Mouse (Mus musculus) kidney, adult 2 months (tissue): Measurements from ENCODE around the gene Fam83f. TPM values are rescaled to one million over a fixed set of nuclear protein-coding genes. Genes with fewer than 3 reads are reported as not detected.

Experiments used
- DNase-seq: peaks from one replicate; pipeline ENCODE4 v3.0.0; 2021
- H3K27ac ChIP-seq: fragments of 200-500 bp; 2 replicates; pipeline ENCODE4 v1.5.1; 2012; ENCODE audit warnings: low read depth, low read length, control low read depth, inconsistent platforms; ENCODE audit not compliant: insufficient read depth
- H3K27me3 ChIP-seq: fragments of 200-500 bp; replicated peaks from 2 replicates; pipeline ENCODE4 v1.6.1; 2012; ENCODE audit warnings: mild to moderate bottlenecking, moderate library complexity, low read length, inconsistent platforms; ENCODE audit not compliant: control insufficient read depth, insufficient read depth
- H3K36me3 ChIP-seq: fragments of 200-500 bp; 2 replicates; pipeline ENCODE4 v1.6.1; 2012; ENCODE audit warnings: mild to moderate bottlenecking, moderate library complexity, low read length, inconsistent platforms; ENCODE audit not compliant: control insufficient read depth, insufficient read depth
- H3K4me1 ChIP-seq: fragments of 200-500 bp; 2 replicates; pipeline ENCODE4 v1.6.1; 2011; ENCODE audit warnings: low read length; ENCODE audit not compliant: control insufficient read depth, insufficient read depth
- H3K4me3 ChIP-seq: fragments of 200-500 bp; 2 replicates; pipeline ENCODE4 v1.5.1; 2011; ENCODE audit warnings: mild to moderate bottlenecking, low read depth, low read length, control low read depth; ENCODE audit not compliant: insufficient read depth
- CTCF ChIP-seq: fragments of 200-500 bp; conservative IDR thresholded peaks from 2 replicates; pipeline ENCODE4 v1.5.1; 2011; ENCODE audit warnings: low read depth, mild to moderate bottlenecking, control low read depth, low read length, moderate library complexity, mixed read lengths; ENCODE audit not compliant: insufficient read depth, insufficient read length
- POLR2A ChIP-seq: fragments of 200-500 bp; IDR thresholded peaks from one replicate; pipeline ENCODE4 v1.6.1; 2011; ENCODE audit warnings: low read depth, low read length, control low read depth
- WGBS: fragments of 180-500 bp; shearing (Covaris S2); methylation state at CpG from one replicate; pipeline ENCODE4 v1.1.7; 2018; 5-methylcytosine and 5-hydroxymethylcytosine counted together
- polyA plus RNA-seq: library from polyadenylated mRNA; depleted of rRNA; stranded (reverse); fragments of >200 nt; gene quantifications from 2 replicates; pipeline ENCODE4 v1.2.3, GENCODE M21; 2012; rRNA removed

Fam83f gene
- 2.8 and 3.1 TPM in 2 replicates for polyA plus RNA-seq

- H3K4me3 ChIP-seq: peak within 1 kb of the TSS; percentile 34
- H3K4me1 ChIP-seq: no peaks in the 10 kb centered on the region
- no peak within 1 kb of the TSS for H3K27ac ChIP-seq
- peak; percentile 65 for DNase-seq
- 9% methylated on average over 85 of the region's 85 CpGs for WGBS
- H3K27me3 ChIP-seq: no peaks in the 10 kb centered on the region
- H3K36me3 ChIP-seq: no peaks in the 10 kb centered on the region
- TF ChIP-seq CTCF (no peak), POLR2A (no peak)
Measured at GRCm38 (mm10) chr15:80671295-80672252, at the start of gene Fam83f. Gene Fam83f, plus strand, starts transcription at chr15:80671847.

- H3K27me3 ChIP-seq: no peaks in the 10 kb centered on the region
- 78% methylated on average over 8 of the region's 8 CpGs for WGBS
- no peak for DNase-seq
- H3K4me3 ChIP-seq: no peak overlapping the region
- H3K27ac ChIP-seq: no peak overlapping the region
- H3K4me1 ChIP-seq: peaks cover 3% of the 10 kb centered on the region; the same call in 1 of the 2 replicates
- TF ChIP-seq CTCF (no peak), POLR2A (no peak)
- H3K36me3 ChIP-seq: no peaks in the 10 kb centered on the region
Measured at GRCm38 (mm10) chr15:80623171-80623837, 48.3 kb upstream of the Fam83f start.

- TF ChIP-seq POLR2A (no peak), CTCF (no peak)
- H3K4me1 ChIP-seq: no peaks in the 10 kb centered on the region
- no peak for DNase-seq
- H3K27ac ChIP-seq: no peak overlapping the region
- no peaks in the 10 kb centered on the region for H3K27me3 ChIP-seq
- WGBS: 59% methylated on average over 6 of the region's 6 CpGs
- no peak overlapping the region for H3K4me3 ChIP-seq
- H3K36me3 ChIP-seq: no peaks in the 10 kb centered on the region
Measured at GRCm38 (mm10) chr15:80626472-80626871, 45.2 kb upstream of the Fam83f start.

- Histone ChIP-seq H3K36me3 (no peaks in the 10 kb centered on the region), H3K27ac (no peak overlapping the region), H3K4me3 (no peak overlapping the region), H3K4me1 (no peaks in the 10 kb centered on the region), H3K27me3 (no peaks in the 10 kb centered on the region)
- no peak for TF ChIP-seq CTCF
- no peak for TF ChIP-seq POLR2A
- DNase-seq: no peak
- WGBS: 65% methylated on average over 7 of the region's 7 CpGs
Measured at GRCm38 (mm10) chr15:80630147-80630546, 41.5 kb upstream of the Fam83f start.

GRCm38 (mm10) chr15:80630711-80631110 is 40.9 kb upstream of the Fam83f start:
- DNase-seq: no peak
- no peak overlapping the region for H3K4me3 ChIP-seq
- H3K36me3 ChIP-seq: no peaks in the 10 kb centered on the region
- no peaks in the 10 kb centered on the region for H3K27me3 ChIP-seq
- H3K27ac ChIP-seq: no peak overlapping the region
- TF ChIP-seq POLR2A (no peak), CTCF (no peak)
- no peaks in the 10 kb centered on the region for H3K4me1 ChIP-seq
- WGBS: 28% methylated on average over 14 of the region's 14 CpGs

GRCm38 (mm10) chr15:80631311-80631710 is 40.3 kb upstream of the Fam83f start:
- TF ChIP-seq CTCF (no peak), POLR2A (no peak)
- Histone ChIP-seq H3K4me1 (no peaks in the 10 kb centered on the region), H3K27ac (no peak overlapping the region), H3K4me3 (no peak overlapping the region), H3K27me3 (no peaks in the 10 kb centered on the region), H3K36me3 (no peaks in the 10 kb centered on the region)
- WGBS: 82% methylated on average over 2 of the region's 2 CpGs
- DNase-seq: no peak
